Mouse (Mus musculus) liver, embryonic 13.5 days (tissue): ENCODE results near the gene Prss56. TPM values are rescaled to one million over a fixed set of nuclear protein-coding genes. Genes with fewer than 3 reads are reported as not detected.

Experiments
- ATAC-seq: fragments of 200-750 bp; cut with Nextera tagmentation; 2 replicates; pipeline ENCODE4 v1.8.0; 2017; ENCODE audit warnings: low read depth, mild to moderate bottlenecking, moderate number of reproducible peaks, moderate library complexity
- DNase-seq: peaks from one replicate; pipeline ENCODE4 v3.0.0; 2022
- H3K27ac ChIP-seq: fragments of 300-500 bp; sonication (generic); 2 replicates; pipeline ENCODE4 v1.5.1; 2015; ENCODE audit warnings: moderate library complexity, mild to moderate bottlenecking, inconsistent platforms
- H3K27me3 ChIP-seq: fragments of 300-500 bp; sonication (generic); 2 replicates; pipeline ENCODE4 v1.6.1; 2015; ENCODE audit warnings: mild to moderate bottlenecking, inconsistent platforms
- H3K36me3 ChIP-seq: fragments of 300-500 bp; sonication (generic); 2 replicates; pipeline ENCODE4 v1.6.1; 2015; ENCODE audit warnings: mild to moderate bottlenecking, inconsistent platforms
- H3K4me1 ChIP-seq: fragments of 300-500 bp; sonication (generic); replicated peaks from 2 replicates; pipeline ENCODE4 v1.6.1; 2015; ENCODE audit warnings: inconsistent platforms
- H3K4me2 ChIP-seq: fragments of 300-500 bp; sonication (generic); 2 replicates; pipeline ENCODE4 v1.6.1; 2015; ENCODE audit warnings: inconsistent platforms, mild to moderate bottlenecking, moderate library complexity
- H3K4me3 ChIP-seq: fragments of 300-500 bp; sonication (generic); replicated peaks from 2 replicates; pipeline ENCODE4 v1.5.1; 2015; ENCODE audit warnings: mild to moderate bottlenecking, inconsistent platforms
- H3K9ac ChIP-seq: fragments of 300-500 bp; sonication (generic); 2 replicates; pipeline ENCODE4 v1.6.1; 2015; ENCODE audit warnings: mild to moderate bottlenecking, inconsistent platforms
- H3K9me3 ChIP-seq: fragments of 300-500 bp; sonication (generic); replicated peaks from 2 replicates; pipeline ENCODE4 v1.6.1; 2016; ENCODE audit warnings: inconsistent platforms
- WGBS: fragments of 180-500 bp; shearing (Covaris S2); methylation state at CpG from one replicate; pipeline ENCODE4 v1.1.7; 2015; ENCODE audit not compliant: insufficient replicate concordance; 5-methylcytosine and 5-hydroxymethylcytosine counted together
- polyA plus RNA-seq: library from polyadenylated mRNA; unstranded; fragments of >200 nt; fragmentation: Nextera tagmentation; extraction: Ambion mirVana; gene quantifications from 2 replicates; pipeline ENCODE4 v1.2.1, GENCODE M21; 2015

The Prss56 gene
- polyA plus RNA-seq, 1 experiment from 2014 or later: not detected

- WGBS: 23% methylated on average over 17 of the region's 17 CpGs
- Histone ChIP-seq H3K27me3 (peaks cover 41% of the 10 kb centered on the region), H3K4me1 (no peaks in the 10 kb centered on the region)
Observed at GRCm38 (mm10) chr1:87206339-87206738, 23.2 kb downstream of the Prss56 start.

GRCm38 (mm10) chr1:87211431-87211830 lies 28.3 kb downstream of the Prss56 start:
- Histone ChIP-seq H3K4me2 (no peak overlapping the region), H3K9ac (no peak overlapping the region), H3K27ac (no peak overlapping the region), H3K4me1 (peaks cover 28% of the 10 kb centered on the region), H3K4me3 (no peak overlapping the region), H3K27me3 (peaks cover 18% of the 10 kb centered on the region), H3K9me3 (no peaks in the 10 kb centered on the region), H3K36me3 (no peaks in the 10 kb centered on the region)
- ATAC-seq (no peak), DNase-seq (no peak)
- 66% methylated on average over 4 of the region's 4 CpGs for WGBS

More at GRCm38 (mm10) chr1:87206339-87206738, 23.2 kb downstream of the Prss56 start:
- Histone ChIP-seq H3K4me2 (no peak overlapping the region), H3K9ac (no peak overlapping the region), H3K9me3 (no peaks in the 10 kb centered on the region), H3K27ac (no peak overlapping the region), H3K4me3 (no peak overlapping the region), H3K36me3 (no peaks in the 10 kb centered on the region)
- DNase-seq (no peak), ATAC-seq (no peak)

- under 1% methylated on average over 85 of the region's 99 CpGs for WGBS
- Histone ChIP-seq H3K36me3 (peaks cover 9% of the 10 kb centered on the region; the same call in 1 of the 2 replicates), H3K9ac (peak within 1 kb of the TSS; percentile 99), H3K9me3 (no peaks in the 10 kb centered on the region), H3K4me1 (peaks cover 47% of the 10 kb centered on the region), H3K27me3 (no peaks in the 10 kb centered on the region), H3K27ac (peak within 1 kb of the TSS; percentile 99), H3K4me3 (peak within 1 kb of the TSS; percentile 95), H3K4me2 (peak within 1 kb of the TSS; percentile 83)
- ATAC-seq (peak; percentile 97), DNase-seq (peak; percentile 91)
Observed at GRCm38 (mm10) chr1:87213735-87214704, 30.9 kb downstream of the Prss56 start, which contains the start of gene Eif4e2. Gene Eif4e2, plus strand, starts transcription at chr1:87213914.

GRCm38 (mm10) chr1:87214748-87215147 lies 31.6 kb downstream of the Prss56 start:
- Histone ChIP-seq H3K9me3 (no peaks in the 10 kb centered on the region), H3K27ac (peak overlapping the region; percentile 99), H3K27me3 (no peaks in the 10 kb centered on the region), H3K9ac (peak overlapping the region; percentile 99), H3K4me2 (peak overlapping the region; percentile 83), H3K4me1 (peaks cover 47% of the 10 kb centered on the region), H3K36me3 (peaks cover 16% of the 10 kb centered on the region), H3K4me3 (peak overlapping the region; percentile 95)
- no peak for ATAC-seq
- 10% methylated on average over 4 of the region's 4 CpGs for whole genome bisulfite sequencing
- DNase-seq: no peak

GRCm38 (mm10) chr1:87217938-87218337 lies 34.8 kb downstream of the Prss56 start:
- no peak overlapping the region for H3K4me2 ChIP-seq
- H3K9ac ChIP-seq: no peak overlapping the region
- H3K4me3 ChIP-seq: no peak overlapping the region
- H3K9me3 ChIP-seq: no peaks in the 10 kb centered on the region
- H3K4me1 ChIP-seq: peaks cover 45% of the 10 kb centered on the region
- peaks cover 47% of the 10 kb centered on the region for H3K36me3 ChIP-seq
- no peak for ATAC-seq
- no peak for DNase-seq
- H3K27ac ChIP-seq: no peak overlapping the region
- 53% methylated on average over 3 of the region's 3 CpGs for WGBS
- no peaks in the 10 kb centered on the region for H3K27me3 ChIP-seq

- Histone ChIP-seq H3K27me3 (no peaks in the 10 kb centered on the region), H3K4me1 (no peaks in the 10 kb centered on the region), H3K4me2 (no peak overlapping the region), H3K36me3 (peaks cover 92% of the 10 kb centered on the region), H3K27ac (no peak overlapping the region), H3K4me3 (no peak overlapping the region), H3K9ac (no peak overlapping the region), H3K9me3 (no peaks in the 10 kb centered on the region)
- DNase-seq (no peak), ATAC-seq (no peak)
- WGBS: 89% methylated on average over 8 of the region's 8 CpGs
Observed at GRCm38 (mm10) chr1:87225739-87226138, 42.6 kb downstream of the Prss56 start.

- no peak overlapping the region for H3K4me2 ChIP-seq
- 93% methylated on average over 1 of the region's 1 CpGs for WGBS
- no peaks in the 10 kb centered on the region for H3K4me1 ChIP-seq
- ATAC-seq (no peak), DNase-seq (no peak)
- peaks cover 85% of the 10 kb centered on the region for H3K36me3 ChIP-seq
- no peaks in the 10 kb centered on the region for H3K9me3 ChIP-seq
- H3K9ac ChIP-seq: no peak overlapping the region
- no peak overlapping the region for H3K4me3 ChIP-seq
- no peaks in the 10 kb centered on the region for H3K27me3 ChIP-seq
- H3K27ac ChIP-seq: no peak overlapping the region
Observed at GRCm38 (mm10) chr1:87226409-87227159, 43.5 kb downstream of the Prss56 start.

- H3K36me3 ChIP-seq: peaks cover 84% of the 10 kb centered on the region
Observed at GRCm38 (mm10) chr1:87227160-87227550, 44.0 kb downstream of the Prss56 start.

GRCm38 (mm10) chr1:87230606-87231005 lies 47.5 kb downstream of the Prss56 start:
- H3K4me1 ChIP-seq: no peaks in the 10 kb centered on the region
- peaks cover 57% of the 10 kb centered on the region for H3K36me3 ChIP-seq
- H3K27ac ChIP-seq: no peak overlapping the region
- no peaks in the 10 kb centered on the region for H3K9me3 ChIP-seq
- no peak overlapping the region for H3K4me2 ChIP-seq
- H3K4me3 ChIP-seq: no peak overlapping the region
- DNase-seq (no peak), ATAC-seq (no peak)
- H3K27me3 ChIP-seq: no peaks in the 10 kb centered on the region
- WGBS: 78% methylated on average over 5 of the region's 5 CpGs
- no peak overlapping the region for H3K9ac ChIP-seq

More at GRCm38 (mm10) chr1:87227160-87227550, 44.0 kb downstream of the Prss56 start:
- H3K27me3 ChIP-seq: no peaks in the 10 kb centered on the region
- DNase-seq: no peak
- no peaks in the 10 kb centered on the region for H3K9me3 ChIP-seq
- H3K27ac ChIP-seq: no peak overlapping the region
- H3K4me3 ChIP-seq: no peak overlapping the region
- no peak for ATAC-seq
- WGBS: 79% methylated on average over 3 of the region's 3 CpGs
- no peaks in the 10 kb centered on the region for H3K4me1 ChIP-seq
- no peak overlapping the region for H3K9ac ChIP-seq
- no peak overlapping the region for H3K4me2 ChIP-seq

GRCm38 (mm10) chr1:87232197-87232596 lies 49.1 kb downstream of the Prss56 start:
- ATAC-seq: no peak
- 73% methylated on average over 7 of the region's 7 CpGs for WGBS
- Histone ChIP-seq H3K9me3 (no peaks in the 10 kb centered on the region), H3K9ac (no peak overlapping the region), H3K4me2 (no peak overlapping the region), H3K36me3 (peaks cover 52% of the 10 kb centered on the region), H3K4me1 (no peaks in the 10 kb centered on the region), H3K4me3 (no peak overlapping the region), H3K27ac (no peak overlapping the region), H3K27me3 (no peaks in the 10 kb centered on the region)
- DNase-seq: no peak
